ENCODE assay signal across 13 mouse cellular contexts in genomic region chr9:65312669-65313357, GRCm38 (mm10). TPM values are rescaled to one million over a fixed set of nuclear protein-coding genes. Genes with fewer than 3 reads are reported as not detected.
DNase-seq lines count a peak whose midpoint lies in the region; ATAC-seq and TF ChIP-seq lines count a peak whose summit lies in the region.
"Had no signal": no experiment of that assay in that cellular context is flagged by ENCODE, and none has a peak within 500 bp of the region (broad histone marks: within the 10 kb centered on the region; RNA-seq: fewer than 3 reads in every experiment).

No protein-coding gene starts in this region.

- H3K36me3 ChIP-seq in hindbrain, embryonic 11.5 days (ENCODE audit: control insufficient read depth, insufficient read depth, low read length) = peaks cover 13% of the 10 kb centered on the region
- peaks cover 46% of the 10 kb centered on the region for H3K36me3 ChIP-seq in hindbrain, embryonic 12.5 days
- H3K36me3 ChIP-seq in embryonic facial prominence, embryonic 15.5 days = peaks cover 61% of the 10 kb centered on the region
- H3K36me3 ChIP-seq in liver, postnatal 0 days (replicated peaks; ENCODE audit: insufficient read depth, low read length) = peaks cover 52% of the 10 kb centered on the region

- DNase-seq in CD4-positive, CD25-positive, alpha-beta regulatory T cell, adult 2 months (ENCODE audit: low read depth, low spot score) = peak; percentile 8
- DNase-seq in hindbrain, embryonic 11.5 days (ENCODE audit: low spot score) = peak; percentile 8
- no peak for DNase-seq in liver, postnatal 0 days
- no peak for DNase-seq in lung, adult 18-20 months
- DNase-seq in cerebellum, postnatal 36 days = no peak
- DNase-seq: adrenal gland, postnatal 14 days; gastrocnemius, adult 2 months; kidney, adult 11 months had no signal

- H3K4me2 ChIP-seq in hindbrain, embryonic 11.5 days (replicated peaks; ENCODE audit: low read depth, low read length) = no peak overlapping the region
- no peak overlapping the region for H3K4me2 ChIP-seq in hindbrain, embryonic 12.5 days (replicated peaks)
- no peak overlapping the region for H3K4me2 ChIP-seq in embryonic facial prominence, embryonic 15.5 days (replicated peaks)
- H3K4me2 ChIP-seq in liver, postnatal 0 days (ENCODE audit: low read depth, low read length) = no peak overlapping the region
- H3K4me2 ChIP-seq: midbrain, embryonic 11.5 days; neural tube, embryonic 13.5 days had no signal

- TF ChIP-seq EP300 in liver, postnatal 0 days (IDR thresholded peaks at IDR 0.05; ENCODE audit: low read depth) = no peak

- no peak overlapping the region for H3K9ac ChIP-seq in hindbrain, embryonic 11.5 days (ENCODE audit: low read depth, low read length)
- no peak overlapping the region for H3K9ac ChIP-seq in hindbrain, embryonic 12.5 days
- no peak overlapping the region; the same call in 1 of the 2 replicates for H3K9ac ChIP-seq in embryonic facial prominence, embryonic 15.5 days
- no peak overlapping the region for H3K9ac ChIP-seq in liver, postnatal 0 days (replicated peaks)
- H3K9ac ChIP-seq: neural tube, embryonic 13.5 days had no signal

- no peaks in the 10 kb centered on the region for H3K4me1 ChIP-seq in hindbrain, embryonic 11.5 days (replicated peaks; ENCODE audit: control insufficient read depth, insufficient read depth, low read length)
- H3K4me1 ChIP-seq in hindbrain, embryonic 12.5 days = no peaks in the 10 kb centered on the region
- H3K4me1 ChIP-seq in embryonic facial prominence, embryonic 15.5 days = no peaks in the 10 kb centered on the region
- 0 out of 2 replicates have a peak, but pooled peaks cover 5% of the 10 kb centered on the region for H3K4me1 ChIP-seq in liver, postnatal 0 days (ENCODE audit: insufficient read depth)
- H3K4me1 ChIP-seq: neural tube, embryonic 13.5 days had no signal

- H3K27ac ChIP-seq in hindbrain, embryonic 11.5 days (ENCODE audit: low read depth, low read length) = no peak overlapping the region
- H3K27ac ChIP-seq in hindbrain, embryonic 12.5 days = no peak overlapping the region
- no peak overlapping the region for H3K27ac ChIP-seq in embryonic facial prominence, embryonic 15.5 days (replicated peaks)
- no peak overlapping the region for H3K27ac ChIP-seq in liver, postnatal 0 days (ENCODE audit: low read depth)
- H3K27ac ChIP-seq: neural tube, embryonic 13.5 days had no signal

- 94% methylated on average over 4 of the region's 4 CpGs for WGBS in hindbrain, embryonic 11.5 days
- 97% methylated on average over 4 of the region's 4 CpGs for WGBS in hindbrain, embryonic 12.5 days
- WGBS in embryonic facial prominence, embryonic 15.5 days = 97% methylated on average over 4 of the region's 4 CpGs
- WGBS in liver, postnatal 0 days (ENCODE audit: insufficient replicate concordance) = 95% methylated on average over 4 of the region's 4 CpGs

- no peaks in the 10 kb centered on the region for H3K27me3 ChIP-seq in hindbrain, embryonic 11.5 days (ENCODE audit: control insufficient read depth, insufficient read depth, low read length)
- H3K27me3 ChIP-seq in hindbrain, embryonic 12.5 days = no peaks in the 10 kb centered on the region
- no peaks in the 10 kb centered on the region for H3K27me3 ChIP-seq in embryonic facial prominence, embryonic 15.5 days
- no peaks in the 10 kb centered on the region for H3K27me3 ChIP-seq in liver, postnatal 0 days (ENCODE audit: insufficient read depth, low read length)
- H3K27me3 ChIP-seq: neural tube, embryonic 13.5 days had no signal

- TF ChIP-seq CTCF in liver, postnatal 0 days (IDR thresholded peaks at IDR 0.05; ENCODE audit: low read depth) = no peak

- H3K4me3 ChIP-seq in hindbrain, embryonic 11.5 days (ENCODE audit: low read depth, low read length) = no peak overlapping the region
- no peak overlapping the region for H3K4me3 ChIP-seq in hindbrain, embryonic 12.5 days
- no peak overlapping the region for H3K4me3 ChIP-seq in embryonic facial prominence, embryonic 15.5 days (replicated peaks)
- H3K4me3 ChIP-seq in liver, postnatal 0 days (ENCODE audit: low read depth, low read length) = no peak overlapping the region
- H3K4me3 ChIP-seq: gastrocnemius, adult 2 months; neural tube, embryonic 13.5 days had no signal

- no peak for ATAC-seq in CD4-positive, CD25-positive, alpha-beta regulatory T cell, adult 4 months
- no peak for ATAC-seq in hindbrain, embryonic 11.5 days (ENCODE audit: low FRiP score)
- no peak; the same call in 1 of the 2 replicates for ATAC-seq in hindbrain, embryonic 12.5 days (ENCODE audit: low FRiP score)
- ATAC-seq in embryonic facial prominence, embryonic 15.5 days (ENCODE audit: insufficient number of reproducible peaks, low FRiP score, low TSS enrichment, low read depth) = peak; percentile 19; the same call in 1 of the 2 replicates
- ATAC-seq in liver, postnatal 0 days = peak; percentile 37

- no peaks in the 10 kb centered on the region for H3K9me3 ChIP-seq in hindbrain, embryonic 11.5 days (ENCODE audit: control insufficient read depth, low read length)
- H3K9me3 ChIP-seq in hindbrain, embryonic 12.5 days (replicated peaks) = no peaks in the 10 kb centered on the region
- no peaks in the 10 kb centered on the region for H3K9me3 ChIP-seq in embryonic facial prominence, embryonic 15.5 days (replicated peaks)
- no peaks in the 10 kb centered on the region for H3K9me3 ChIP-seq in liver, postnatal 0 days (ENCODE audit: low read length)
- H3K9me3 ChIP-seq: neural tube, embryonic 13.5 days had no signal

RNA-seq across cellular contexts. Expression of gene Clpx, which starts 18.8 kb away (rescaled TPM):
- 10 to 100 TPM; 35.2 to 36.3 TPM for polyA plus RNA-seq in CD4-positive, CD25-positive, alpha-beta regulatory T cell, adult 4 months (2017; shearing (Covaris generic))
- polyA plus RNA-seq in hindbrain, embryonic 11.5 days (2014; fragmentation: Nextera tagmentation; extraction: Ambion mirVana) = 47.5 and 51.9 TPM in 2 replicates
- 47.4 and 54.7 TPM in 2 replicates for polyA plus RNA-seq in hindbrain, embryonic 12.5 days (2016; fragmentation: Nextera tagmentation; extraction: Ambion mirVana)
- polyA plus RNA-seq in embryonic facial prominence, embryonic 15.5 days (2015; fragmentation: Nextera tagmentation; extraction: Ambion mirVana) = 55.7 and 57.6 TPM in 2 replicates
- 109 and 119 TPM in 2 replicates for polyA plus RNA-seq in liver, postnatal 0 days (2015; fragmentation: Nextera tagmentation; extraction: Ambion mirVana)

RNA-seq across cellular contexts. Expression of gene Pdcd7, which starts 33.1 kb away (rescaled TPM):
- 1 to 10 TPM; 4.5 to 7.7 TPM for polyA plus RNA-seq in CD4-positive, CD25-positive, alpha-beta regulatory T cell, adult 4 months (2017; shearing (Covaris generic))
- 13.0 and 13.5 TPM in 2 replicates for polyA plus RNA-seq in hindbrain, embryonic 11.5 days (2014; fragmentation: Nextera tagmentation; extraction: Ambion mirVana)
- polyA plus RNA-seq in hindbrain, embryonic 12.5 days (2016; fragmentation: Nextera tagmentation; extraction: Ambion mirVana) = 13.3 and 14.0 TPM in 2 replicates
- polyA plus RNA-seq in embryonic facial prominence, embryonic 15.5 days (2015; fragmentation: Nextera tagmentation; extraction: Ambion mirVana) = 10.9 and 11.4 TPM in 2 replicates
- 4.0 and 4.4 TPM in 2 replicates for polyA plus RNA-seq in liver, postnatal 0 days (2015; fragmentation: Nextera tagmentation; extraction: Ambion mirVana)

RNA-seq across cellular contexts. Expression of gene Cilp, which starts 47.8 kb away (rescaled TPM):
- not detected for polyA plus RNA-seq in CD4-positive, CD25-positive, alpha-beta regulatory T cell, adult 4 months (2017; shearing (Covaris generic))
- 0.25 and 0.31 TPM in 2 replicates for polyA plus RNA-seq in hindbrain, embryonic 11.5 days (2014; fragmentation: Nextera tagmentation; extraction: Ambion mirVana)
- polyA plus RNA-seq in hindbrain, embryonic 12.5 days (2016; fragmentation: Nextera tagmentation; extraction: Ambion mirVana) = 0.41 and 0.73 TPM in 2 replicates
- 2.6 and 3.5 TPM in 2 replicates for polyA plus RNA-seq in embryonic facial prominence, embryonic 15.5 days (2015; fragmentation: Nextera tagmentation; extraction: Ambion mirVana)
- 0.06 and 0.08 TPM in 2 replicates for polyA plus RNA-seq in liver, postnatal 0 days (2015; fragmentation: Nextera tagmentation; extraction: Ambion mirVana)

RNA-seq across cellular contexts. Expression of gene Ubap1l, which starts 48.0 kb away (rescaled TPM):
- polyA plus RNA-seq in CD4-positive, CD25-positive, alpha-beta regulatory T cell, adult 4 months (2017; shearing (Covaris generic)) = not detected
- 0.17 and 1.6 TPM in 2 replicates for polyA plus RNA-seq in hindbrain, embryonic 11.5 days (2014; fragmentation: Nextera tagmentation; extraction: Ambion mirVana)
- polyA plus RNA-seq in hindbrain, embryonic 12.5 days (2016; fragmentation: Nextera tagmentation; extraction: Ambion mirVana) = 0.72 and 1.1 TPM in 2 replicates
- polyA plus RNA-seq in embryonic facial prominence, embryonic 15.5 days (2015; fragmentation: Nextera tagmentation; extraction: Ambion mirVana) = 0.25 TPM in 1 of 2 replicates, not detected in the other
- polyA plus RNA-seq in liver, postnatal 0 days (2015; fragmentation: Nextera tagmentation; extraction: Ambion mirVana) = not detected in 2 replicates

Comparison
In these comparisons a context has a peak if more than half of its experiments do, and no peak if none do; other contexts are left out.
1. DNase-seq: peak in CD4-positive, CD25-positive, alpha-beta regulatory T cell, adult 2 months (single experiment) and hindbrain, embryonic 11.5 days (single experiment); none in liver, postnatal 0 days (single experiment), lung, adult 18-20 months (0 of 2) and cerebellum, postnatal 36 days (0 of 2).
2. ATAC-seq: peak in embryonic facial prominence, embryonic 15.5 days (single experiment) and liver, postnatal 0 days (single experiment); none in CD4-positive, CD25-positive, alpha-beta regulatory T cell, adult 4 months (single experiment), hindbrain, embryonic 11.5 days (single experiment) and hindbrain, embryonic 12.5 days (single experiment).